Mouse (Mus musculus) T-cell, adult 66 days (primary cell): ENCODE results near the gene Tmprss11d. TPM values are rescaled to one million over a fixed set of nuclear protein-coding genes. Genes with fewer than 3 reads are reported as not detected.

Experiments
- total RNA-seq, 2 experiments: library from RNA; stranded (reverse); gene quantifications; 3 replicates in 1 of 2; 4 replicates in 1 of 2; pipeline ENCODE4 v1.2.4; 2023

Gene Tmprss11d
- not detected for total RNA-seq

GRCm38 (mm10) chr5:86373320-86373719 lies at the start of gene Tmprss11d:
Tmprss11d (minus strand) TSS chr5:86373420.

GRCm38 (mm10) chr5:86289208-86289607 lies 84.0 kb downstream of the Tmprss11d start, which contains the start of gene Tmprss11c:
Tmprss11c (minus strand) TSS chr5:86289308.

Other genes with a start within 250 kb of the Tmprss11d start
- 10 to 100 TPM; 16.6 to 18.2 TPM for gene Uba6, start 200.6 kb downstream of the Tmprss11d start, total RNA-seq
- gene Gnrhr, start 175.5 kb downstream of the Tmprss11d start, total RNA-seq, result not detected
- gene Tmprss11c, start 84.1 kb downstream of the Tmprss11d start, total RNA-seq, result not detected
- not detected for gene Tmprss11a, start 95.6 kb upstream of the Tmprss11d start, total RNA-seq
- not detected for gene Tmprss11g, start 145.2 kb upstream of the Tmprss11d start, total RNA-seq